Mouse (Mus musculus): ENCODE results near the gene Acsl3. TPM values are rescaled to one million over a fixed set of nuclear protein-coding genes. Genes with fewer than 3 reads are reported as not detected.

Gene Acsl3
- total RNA-seq, 2 experiments from 2014 or later: 24.6 to 25.0 TPM

- DNase-seq: peak in 1 of 2 experiments; percentile 40
These were observed 29.2 kb downstream of the Acsl3 start for GRCm38 (mm10) chr1:78686872-78687271.

GRCm38 (mm10) chr1:78688149-78688548, 30.5 kb downstream of the Acsl3 start:
- DNase-seq: no peak

GRCm38 (mm10) chr1:78694503-78695258, 37.1 kb downstream of the Acsl3 start:
- DNase-seq: no peak

GRCm38 (mm10) chr1:78696305-78696704, 38.7 kb downstream of the Acsl3 start:
- no peak for DNase-seq

GRCm38 (mm10) chr1:78696903-78697302, 39.3 kb downstream of the Acsl3 start:
- no peak for DNase-seq

GRCm38 (mm10) chr1:78698138-78698537, 40.5 kb downstream of the Acsl3 start:
- DNase-seq: no peak

- no peak for DNase-seq
These were observed 44.1 kb downstream of the Acsl3 start for GRCm38 (mm10) chr1:78701740-78702139.

- DNase-seq: peak in 1 of 2 experiments; percentile 11
These were observed 44.8 kb downstream of the Acsl3 start for GRCm38 (mm10) chr1:78702282-78702963.

- DNase-seq: no peak
These were observed 45.3 kb downstream of the Acsl3 start for GRCm38 (mm10) chr1:78702964-78703285.

- no peak for DNase-seq
These were observed 48.7 kb downstream of the Acsl3 start for GRCm38 (mm10) chr1:78706338-78706737.

- DNase-seq: peak in 1 of 2 experiments; percentile 8
These were observed 49.7 kb downstream of the Acsl3 start for GRCm38 (mm10) chr1:78707280-78707679.

GRCm38 (mm10) chr1:78710026-78710425, 52.4 kb downstream of the Acsl3 start:
- peak; percentile 12 to 38 for DNase-seq

GRCm38 (mm10) chr1:78710613-78711329, 53.1 kb downstream of the Acsl3 start:
- DNase-seq: no peak

GRCm38 (mm10) chr1:78724458-78725190, 67.0 kb downstream of the Acsl3 start:
- DNase-seq: peak; percentile 74 to 83

- no peak for DNase-seq
These were observed 67.5 kb downstream of the Acsl3 start for GRCm38 (mm10) chr1:78725191-78725490.

GRCm38 (mm10) chr1:78725617-78726223, 68.1 kb downstream of the Acsl3 start:
- DNase-seq: peak in 1 of 2 experiments; percentile 15

- no peak for DNase-seq
These were observed 72.6 kb downstream of the Acsl3 start for GRCm38 (mm10) chr1:78730114-78730720.

- no peak for DNase-seq
These were observed 74.7 kb downstream of the Acsl3 start for GRCm38 (mm10) chr1:78732290-78732689.

GRCm38 (mm10) chr1:78734261-78735000, 76.8 kb downstream of the Acsl3 start:
- peak; percentile 39 to 56 for DNase-seq

GRCm38 (mm10) chr1:78737646-78738045, 80.0 kb downstream of the Acsl3 start:
- no peak for DNase-seq

GRCm38 (mm10) chr1:78740676-78741075, 83.1 kb downstream of the Acsl3 start:
- DNase-seq: no peak

All from adrenal gland, postnatal 36 days (tissue).